Mouse (Mus musculus): ENCODE data around the gene Ubc. TPM values are rescaled to one million over a fixed set of nuclear protein-coding genes. Genes with fewer than 3 reads are reported as not detected.
"Not testable (repeated sequence)": the region's sequence is repeated elsewhere in the genome, so short reads cannot be mapped to it uniquely, and the experiment has no call there.

Gene Ubc
- polyA plus RNA-seq, 2 experiments, result 221 to 313 TPM

DNA sequence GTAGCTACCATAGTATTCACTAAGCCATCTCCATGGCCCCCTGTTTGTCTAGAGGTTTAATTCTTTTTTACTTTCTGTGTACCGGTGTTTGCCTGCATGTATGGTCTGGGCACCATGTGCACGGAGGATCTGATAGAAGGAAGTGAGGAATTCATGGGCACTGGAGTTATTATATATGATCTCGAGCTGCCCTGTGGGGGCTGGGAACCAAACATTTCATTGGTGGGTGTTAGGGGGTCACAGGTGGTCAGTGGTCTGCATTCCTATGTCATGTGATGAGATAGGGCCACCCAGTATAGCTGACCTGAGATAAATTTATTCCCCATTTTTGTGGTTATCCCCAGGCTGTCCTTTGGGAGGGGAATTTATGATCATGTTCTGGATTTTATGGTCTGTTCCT is 5.0 kb upstream of the Ubc start:
- Histone ChIP-seq H3K4me3 (ENCODE audit: insufficient read depth in 1 of 2, low read depth in 2 of 2, low read length in 2 of 2) (no peak overlapping the region), H3K4me1 (replicated peaks; ENCODE audit: control insufficient read depth in 2 of 2, insufficient read depth in 2 of 2, low read length in 1 of 2) (peaks cover 20 to 32% of the 10 kb centered on the region in 2 experiments), H3K36me3 (replicated peaks; ENCODE audit: control insufficient read depth, insufficient read depth, low read depth) (no peaks in the 10 kb centered on the region), H3K9ac (replicated peaks) (no peak overlapping the region), H3K27ac (no peak overlapping the region), H3K27me3 (ENCODE audit: control insufficient read depth, insufficient read depth, low read length) (peaks cover 5% of the 10 kb centered on the region), H3K4me2 (ENCODE audit: low read depth) (no peak overlapping the region), H3K9me3 (ENCODE audit: control insufficient read depth, low read length) (no peaks in the 10 kb centered on the region)
- 49% methylated on average over 3 of the region's 3 CpGs for WGBS (ENCODE audit: insufficient replicate concordance)
- DNase-seq (ENCODE audit: low read depth in 3 of 3, low spot score in 3 of 3) (no peak), ATAC-seq (ENCODE audit: insufficient read depth) (no peak)
- TF ChIP-seq EP300 (IDR thresholded peaks at IDR 0.05; ENCODE audit: low read depth) (no peak), CTCF (IDR thresholded peaks at IDR 0.05; ENCODE audit: low read depth) (no peak)

DNA sequence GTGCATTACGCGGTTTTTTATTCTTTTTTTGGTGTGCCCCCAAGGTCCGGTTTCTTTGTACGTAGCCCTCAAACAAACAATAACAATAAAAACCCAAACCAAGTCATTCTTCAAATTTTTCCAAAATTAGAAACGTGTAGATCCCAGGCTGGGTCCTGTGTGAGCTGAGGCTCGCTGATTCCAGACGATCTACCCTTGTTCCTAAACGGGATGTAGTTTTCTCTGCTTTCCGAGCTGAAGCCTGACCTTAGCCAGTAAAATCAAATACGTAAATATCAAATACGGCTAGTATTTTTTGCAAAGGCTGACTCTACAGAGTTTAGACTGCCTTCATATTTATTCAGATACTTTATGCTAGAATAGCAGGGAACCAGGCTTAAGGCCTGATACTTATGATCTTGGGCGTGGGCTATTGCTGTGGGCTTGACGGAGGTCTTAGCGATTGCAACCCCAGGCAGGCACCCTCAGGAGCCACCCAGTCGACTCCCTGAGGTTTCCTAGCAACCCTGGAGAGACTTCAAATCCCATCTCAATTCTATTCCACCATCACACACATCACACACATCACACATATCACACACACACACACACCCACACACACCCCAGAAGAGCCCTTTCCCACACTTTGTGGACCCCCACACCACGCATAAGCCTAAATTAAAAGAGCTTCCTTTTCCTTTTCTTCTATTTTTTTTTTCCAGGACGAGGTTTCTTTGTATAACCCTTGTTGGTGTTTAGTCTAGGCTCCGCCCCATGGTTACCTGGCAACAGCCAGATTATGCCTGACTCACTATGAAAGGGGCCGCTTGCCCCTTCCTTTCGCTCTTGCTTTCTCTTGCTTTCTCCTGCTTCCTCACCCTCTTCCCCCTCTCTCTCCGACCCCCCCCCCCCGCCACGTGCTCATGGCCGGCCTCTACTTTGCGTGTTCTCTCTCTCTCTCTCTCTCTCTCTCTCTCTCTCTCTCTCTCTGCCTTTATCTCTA is 3.9 kb upstream of the Ubc start:
- Histone ChIP-seq H3K27me3 (ENCODE audit: control insufficient read depth, insufficient read depth, low read length) (peaks cover 3% of the 10 kb centered on the region), H3K9me3 (ENCODE audit: control insufficient read depth, low read length) (no peaks in the 10 kb centered on the region), H3K27ac (peak overlapping the region; percentile 90), H3K4me2 (ENCODE audit: low read depth) (peak overlapping the region; percentile 69), H3K4me3 (ENCODE audit: insufficient read depth in 1 of 2, low read depth in 2 of 2, low read length in 2 of 2) (peak overlapping the region; percentile 55 to 60), H3K4me1 (replicated peaks; ENCODE audit: control insufficient read depth in 2 of 2, insufficient read depth in 2 of 2, low read length in 1 of 2) (peaks cover 20 to 32% of the 10 kb centered on the region in 2 experiments), H3K9ac (replicated peaks) (peak overlapping the region; percentile 65), H3K36me3 (replicated peaks; ENCODE audit: control insufficient read depth, insufficient read depth, low read depth) (no peaks in the 10 kb centered on the region)
- WGBS (ENCODE audit: insufficient replicate concordance), result 14% methylated on average over 24 of the region's 25 CpGs
- TF ChIP-seq EP300 (IDR thresholded peaks at IDR 0.05; ENCODE audit: low read depth), result no peak
- no peak for TF ChIP-seq CTCF (IDR thresholded peaks at IDR 0.05; ENCODE audit: low read depth)
- ATAC-seq (ENCODE audit: insufficient read depth), result peak; percentile 26; the same call in 1 of the 2 replicates
- DNase-seq (ENCODE audit: low read depth in 3 of 3, low spot score in 3 of 3), result peak; percentile 77 to 90 (median 83)

DNA sequence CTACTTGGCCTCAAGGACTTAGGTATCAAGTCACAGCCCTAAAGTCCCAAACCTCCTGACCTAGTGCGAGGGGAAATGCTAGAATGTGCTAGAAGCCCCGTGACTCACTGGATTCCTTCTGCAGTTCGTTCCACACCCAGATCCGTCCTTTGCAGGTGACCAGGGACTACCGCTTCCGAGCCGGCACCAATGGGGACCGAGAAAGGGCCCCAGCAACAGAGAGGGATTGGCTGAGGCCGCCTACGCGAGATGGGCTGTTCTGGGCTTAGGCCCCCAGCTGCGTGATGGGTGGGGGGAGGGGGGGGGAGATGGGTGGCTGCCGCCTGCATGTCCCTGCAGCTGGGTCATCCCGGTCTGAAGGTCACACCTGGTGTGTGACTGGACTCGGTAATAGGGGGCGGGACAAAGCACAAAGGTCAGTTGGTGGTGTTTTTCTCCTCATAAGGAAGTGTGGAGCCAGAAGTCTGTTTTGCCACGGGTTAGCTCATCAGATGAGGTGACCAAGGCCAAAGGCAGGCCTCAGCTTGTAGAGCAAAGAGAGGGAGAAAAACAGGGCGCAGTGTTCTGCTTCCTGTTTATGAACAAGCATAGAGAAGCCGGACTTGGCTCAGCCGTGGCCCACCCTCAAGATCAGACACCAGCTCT is 3.1 kb upstream of the Ubc start:
- peaks cover 20 to 37% of the 10 kb centered on the region in 2 experiments for H3K4me1 ChIP-seq (replicated peaks; ENCODE audit: control insufficient read depth in 2 of 2, insufficient read depth in 2 of 2, low read length in 1 of 2)
- peak; percentile 86 for ATAC-seq (ENCODE audit: insufficient read depth)
- H3K9ac ChIP-seq (replicated peaks), result peak overlapping the region; percentile 70
- no peak for TF ChIP-seq CTCF (IDR thresholded peaks at IDR 0.05; ENCODE audit: low read depth)
- TF ChIP-seq EP300 (IDR thresholded peaks at IDR 0.05; ENCODE audit: low read depth), result 0 out of 2 replicates have a peak, but pooled peaks have one; percentile 39
- H3K27me3 ChIP-seq (ENCODE audit: control insufficient read depth, insufficient read depth, low read length), result peaks cover 3% of the 10 kb centered on the region
- H3K27ac ChIP-seq, result peak overlapping the region; percentile 90
- peaks cover 6% of the 10 kb centered on the region for H3K36me3 ChIP-seq (replicated peaks; ENCODE audit: control insufficient read depth, insufficient read depth, low read depth)
- peak overlapping the region; percentile 69 for H3K4me2 ChIP-seq (ENCODE audit: low read depth)
- DNase-seq (ENCODE audit: low read depth in 3 of 3, low spot score in 3 of 3), result peak; percentile 91 to 94 (median 92)
- peak overlapping the region; percentile 55 to 60 for H3K4me3 ChIP-seq (ENCODE audit: insufficient read depth in 1 of 2, low read depth in 2 of 2, low read length in 2 of 2)
- under 1% methylated on average over 20 of the region's 20 CpGs for WGBS (ENCODE audit: insufficient replicate concordance)
- H3K9me3 ChIP-seq (ENCODE audit: control insufficient read depth, low read length), result no peaks in the 10 kb centered on the region

DNA sequence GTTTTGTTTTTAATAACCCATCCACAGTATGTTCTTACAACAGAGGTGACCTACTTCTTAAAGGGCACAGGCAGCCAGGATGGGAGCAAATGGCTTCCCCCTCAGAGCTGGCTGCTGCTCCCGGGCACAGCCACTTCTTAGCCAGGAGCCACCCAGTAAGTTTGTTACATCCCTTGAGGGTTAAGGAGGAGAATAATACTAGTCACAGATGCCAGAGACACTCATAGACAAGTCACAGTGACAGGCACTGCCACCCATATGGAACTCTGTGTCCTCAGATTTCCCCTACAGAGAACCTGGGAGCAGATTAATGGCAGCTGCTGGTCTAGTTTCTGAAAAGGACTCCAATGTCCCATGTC is 2.6 kb upstream of the Ubc start:
- Histone ChIP-seq H3K27me3 (ENCODE audit: control insufficient read depth, insufficient read depth, low read length) (peaks cover 3% of the 10 kb centered on the region), H3K9me3 (ENCODE audit: control insufficient read depth, low read length) (no peaks in the 10 kb centered on the region), H3K4me3 (ENCODE audit: insufficient read depth in 1 of 2, low read depth in 2 of 2, low read length in 2 of 2) (peak overlapping the region; percentile 40 to 60), H3K4me2 (ENCODE audit: low read depth) (peak overlapping the region; percentile 69), H3K27ac (peak overlapping the region; percentile 90), H3K36me3 (replicated peaks; ENCODE audit: control insufficient read depth, insufficient read depth, low read depth) (peaks cover 7% of the 10 kb centered on the region), H3K9ac (replicated peaks) (peak overlapping the region; percentile 70), H3K4me1 (replicated peaks; ENCODE audit: control insufficient read depth in 2 of 2, insufficient read depth in 2 of 2, low read length in 1 of 2) (peaks cover 20 to 38% of the 10 kb centered on the region in 2 experiments)
- TF ChIP-seq EP300 (IDR thresholded peaks at IDR 0.05; ENCODE audit: low read depth) (no peak), CTCF (IDR thresholded peaks at IDR 0.05; ENCODE audit: low read depth) (no peak)
- ATAC-seq (ENCODE audit: insufficient read depth) (peak; percentile 2; the same call in 1 of the 2 replicates), DNase-seq (ENCODE audit: low read depth in 3 of 3, low spot score in 3 of 3) (no peak)
- WGBS (ENCODE audit: insufficient replicate concordance), result 62% methylated on average over 1 of the region's 1 CpGs

DNA sequence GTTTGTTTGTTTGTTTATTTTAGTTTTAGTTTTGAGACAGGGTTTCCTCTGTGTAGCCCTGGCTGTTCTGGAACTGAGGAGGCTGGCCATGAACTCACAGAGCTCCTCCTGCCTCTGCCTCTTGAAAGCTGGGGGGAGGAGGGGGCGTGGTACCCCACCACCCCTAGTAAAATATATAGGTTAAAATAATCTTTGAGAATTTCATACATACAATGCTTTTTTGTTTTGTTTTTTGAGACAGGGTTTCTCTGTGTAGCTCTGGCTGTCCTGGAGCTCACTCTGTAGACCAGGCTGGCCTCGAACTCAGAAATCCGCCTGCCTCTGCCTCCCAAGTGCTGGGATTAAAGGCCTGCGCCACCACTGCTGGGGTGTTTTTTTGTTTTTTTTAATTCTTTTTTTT is 2.2 kb upstream of the Ubc start:
- WGBS (ENCODE audit: insufficient replicate concordance), result 81% methylated on average over 4 of the region's 4 CpGs
- not testable (repeated sequence) for H3K9me3 ChIP-seq (ENCODE audit: control insufficient read depth, low read length); H3K9ac ChIP-seq (replicated peaks); H3K27me3 ChIP-seq (ENCODE audit: control insufficient read depth, insufficient read depth, low read length); ATAC-seq (ENCODE audit: insufficient read depth); H3K4me3 ChIP-seq (ENCODE audit: insufficient read depth in 1 of 2, low read depth in 2 of 2, low read length in 2 of 2); H3K36me3 ChIP-seq (replicated peaks; ENCODE audit: control insufficient read depth, insufficient read depth, low read depth); DNase-seq (ENCODE audit: low read depth in 3 of 3, low spot score in 3 of 3)
- Histone ChIP-seq H3K4me2 (ENCODE audit: low read depth) (peak overlapping the region; percentile 69), H3K27ac (peak overlapping the region; percentile 90), H3K4me1 (replicated peaks; ENCODE audit: control insufficient read depth in 2 of 2, insufficient read depth in 2 of 2, low read length in 1 of 2) (peaks cover 20 to 38% of the 10 kb centered on the region in 2 experiments)
